Mouse (Mus musculus): ENCODE data around the gene Krt84.
A peak's percentile ranks its signal among the peaks of the same experiment; 100 is the strongest.
"Not testable (repeated sequence)": the region's sequence is repeated elsewhere in the genome, so short reads cannot be mapped to it uniquely, and the experiment has no call there.

Krt84 gene

DNA sequence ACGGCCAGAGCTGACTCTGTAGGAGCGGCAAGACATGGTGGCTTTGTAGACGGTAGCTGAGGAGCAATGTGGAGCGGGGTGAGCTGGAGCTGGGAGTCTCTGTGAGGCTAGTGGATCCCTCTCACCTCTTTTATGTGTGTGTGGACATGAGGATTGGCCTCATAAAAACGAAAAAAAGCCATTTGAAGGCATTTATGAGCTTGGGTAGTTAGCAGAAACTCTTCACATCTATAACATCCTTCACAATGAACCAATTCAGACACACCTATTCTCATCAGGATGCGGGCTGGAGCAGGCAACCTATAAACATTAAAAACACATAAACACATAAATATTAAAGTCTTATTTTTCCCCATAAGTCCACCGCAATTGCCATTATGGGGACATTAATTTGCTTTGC is at the start of gene Krt84:
Gene Krt84, minus strand, starts transcription at position 101 of the 400 bp plus-strand sequence.
- no peak for DNase-seq (ENCODE audit: low spot score in 2 of 2)

DNA sequence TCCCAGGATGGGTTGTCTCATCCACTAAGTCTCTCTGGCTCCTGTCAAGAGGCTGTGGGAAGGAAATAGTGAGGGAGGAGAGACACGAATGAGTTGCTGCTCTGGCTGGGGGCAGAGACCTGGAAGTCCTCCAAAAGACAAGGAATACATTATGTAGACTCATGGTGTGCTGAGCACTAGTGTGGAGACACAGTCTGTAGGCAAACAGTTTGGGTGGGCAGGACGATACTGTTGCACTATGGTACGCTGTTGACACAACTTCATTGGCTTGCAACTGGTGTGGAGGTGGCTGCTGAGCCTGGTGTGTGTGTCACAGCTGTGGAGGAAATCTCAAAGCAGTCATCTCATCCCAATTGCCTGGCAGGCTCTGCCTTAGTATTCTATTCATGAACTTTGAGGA is 49.1 kb upstream of the Krt84 start:
- DNase-seq (ENCODE audit: low spot score in 2 of 2), result no peak

DNA sequence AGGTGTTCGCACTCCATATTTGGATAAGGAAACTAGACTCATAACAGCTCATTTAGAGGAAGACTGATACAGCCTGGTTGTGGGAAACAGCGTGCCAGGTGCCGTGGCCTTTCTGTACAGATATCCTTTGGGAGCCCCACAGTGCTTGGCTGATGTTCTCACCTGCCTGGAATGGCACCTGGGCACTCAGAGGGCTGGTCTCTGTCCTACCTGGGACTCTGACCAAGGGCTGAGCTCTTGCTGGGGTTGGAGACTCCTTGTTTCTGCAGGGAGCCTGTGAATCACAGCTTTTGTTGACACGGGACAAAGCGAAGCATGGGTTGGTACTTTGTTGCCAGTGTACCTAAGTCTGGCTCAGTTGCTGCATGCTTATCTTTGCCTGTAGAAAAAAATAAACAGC is 42.9 kb upstream of the Krt84 start:
- no peak for DNase-seq (ENCODE audit: low spot score in 2 of 2)

DNA sequence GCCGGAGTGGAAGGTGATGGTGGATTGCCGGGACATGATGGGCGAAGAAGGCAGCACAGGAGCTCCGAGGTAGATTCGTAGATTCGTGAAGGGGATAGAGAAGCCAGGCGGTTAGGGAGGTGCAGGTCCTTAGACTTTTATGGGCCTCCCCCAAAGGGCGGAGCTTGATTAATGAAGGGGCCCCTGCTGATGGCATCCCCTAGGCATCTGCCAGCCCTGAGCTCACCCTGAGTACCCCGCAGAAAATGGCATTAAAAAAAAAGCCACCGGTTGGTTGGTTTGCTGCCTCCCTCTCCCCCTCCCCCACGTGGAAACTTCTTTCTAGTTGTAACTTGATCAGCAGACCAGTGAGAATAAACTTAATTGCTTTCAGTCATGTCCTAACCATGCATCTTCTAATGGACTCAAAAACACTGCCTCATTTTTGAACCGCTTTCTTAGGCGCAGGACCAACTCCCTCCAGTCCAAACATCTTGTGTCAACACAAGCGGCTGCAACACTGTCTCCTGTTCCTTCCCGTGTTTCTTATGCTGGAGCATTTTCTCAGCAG is 41.3 kb upstream of the Krt84 start, which contains the start of gene Krt75:
Gene Krt75, minus strand, starts transcription at position 109 of the 550 bp plus-strand sequence.
- DNase-seq (ENCODE audit: low spot score in 2 of 2), result no peak

DNA sequence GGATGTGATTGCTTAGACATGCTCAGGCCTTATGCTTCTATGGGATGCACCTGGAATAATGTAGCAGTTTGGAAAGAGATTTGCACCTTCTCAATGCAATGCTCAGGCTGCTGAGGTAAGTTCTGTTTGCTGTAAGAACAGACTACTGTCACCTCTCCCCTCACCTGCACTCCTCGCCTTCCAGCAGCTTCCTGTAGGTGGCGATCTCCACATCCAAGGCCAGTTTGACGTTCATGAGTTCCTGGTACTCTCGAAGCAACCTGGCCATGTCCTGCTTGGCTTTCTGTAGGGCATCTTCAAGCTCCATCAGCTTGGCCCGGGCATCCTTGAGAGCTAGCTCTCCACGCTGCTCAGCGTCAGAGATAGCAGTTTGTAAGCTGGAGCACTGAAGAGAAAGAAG is 35.2 kb upstream of the Krt84 start:
- DNase-seq (ENCODE audit: low spot score in 2 of 2), result no peak

DNA sequence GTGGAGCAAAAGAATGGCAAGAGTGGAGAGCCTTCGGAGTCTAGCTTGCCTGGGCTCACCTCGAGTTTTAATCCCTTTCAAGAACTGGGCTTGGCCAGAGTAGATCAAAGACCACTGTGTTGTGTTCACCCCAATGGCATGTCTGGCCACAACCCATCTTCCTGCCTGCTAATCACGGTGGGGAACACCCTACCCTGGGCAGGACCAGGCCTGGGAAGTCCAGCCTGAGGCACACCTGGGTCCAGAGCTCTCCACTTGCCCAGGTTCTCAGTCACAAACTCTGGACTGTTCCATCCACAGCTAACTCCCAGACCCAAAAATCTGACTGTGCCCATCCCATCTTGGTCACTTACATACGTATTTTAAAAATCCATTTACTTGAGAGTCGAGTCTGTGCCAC is 30.2 kb upstream of the Krt84 start, which contains the start of gene Krt90:
Gene Krt90, minus strand, starts transcription at position 101 of the 400 bp plus-strand sequence.
- DNase-seq (ENCODE audit: low spot score in 2 of 2), result no peak

DNA sequence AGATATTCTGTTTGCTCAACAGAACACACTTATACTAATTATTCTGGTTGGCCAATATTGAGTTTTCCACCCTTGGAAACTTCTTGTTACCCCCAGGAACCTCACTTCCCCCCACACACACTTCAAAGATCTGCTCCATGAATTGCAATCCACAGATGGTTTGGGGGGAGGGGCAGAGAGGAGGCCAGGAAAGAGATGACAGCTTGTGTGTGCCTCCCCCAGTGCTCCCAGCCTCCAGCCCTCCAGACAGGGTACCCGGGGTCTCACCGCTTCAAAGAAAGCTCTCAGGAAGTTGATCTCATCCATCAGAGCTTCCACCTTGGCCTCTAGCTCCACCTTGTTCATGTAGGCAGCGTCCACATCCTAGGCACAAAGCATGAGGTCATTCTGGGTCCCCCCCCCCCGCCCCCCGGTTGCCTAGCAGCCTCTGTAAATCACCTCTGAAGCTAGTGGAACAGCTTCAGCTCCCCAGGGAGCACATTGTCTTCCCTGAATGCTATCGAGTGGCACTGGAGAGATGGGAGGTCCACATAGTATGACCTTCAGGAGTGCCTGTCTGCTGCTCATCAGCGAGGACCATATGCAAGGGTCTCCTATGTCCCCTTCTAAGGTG is 25.5 kb upstream of the Krt84 start:
- no peak for DNase-seq (ENCODE audit: low spot score in 2 of 2)

DNA sequence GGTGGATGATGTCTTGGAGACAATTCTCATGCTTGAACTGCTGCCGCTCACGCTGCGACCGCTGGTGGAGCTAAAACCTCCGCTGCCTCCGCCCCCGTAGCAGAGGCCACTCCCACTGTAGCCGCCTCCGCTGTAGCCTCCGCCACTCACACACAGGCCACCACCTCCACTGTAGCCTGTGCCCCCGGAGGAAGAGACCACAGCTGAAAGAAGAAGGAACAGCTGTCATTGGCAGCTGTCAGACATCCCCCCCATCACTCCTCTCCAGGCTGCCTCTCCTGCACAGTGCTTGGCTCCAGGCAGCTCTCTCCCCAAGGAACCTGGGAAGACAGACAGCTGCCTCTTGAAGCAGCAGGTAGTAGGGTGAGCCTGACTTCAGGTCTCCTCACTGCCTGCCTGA is 20.5 kb upstream of the Krt84 start:
- DNase-seq (ENCODE audit: low spot score in 2 of 2), result no peak

DNA sequence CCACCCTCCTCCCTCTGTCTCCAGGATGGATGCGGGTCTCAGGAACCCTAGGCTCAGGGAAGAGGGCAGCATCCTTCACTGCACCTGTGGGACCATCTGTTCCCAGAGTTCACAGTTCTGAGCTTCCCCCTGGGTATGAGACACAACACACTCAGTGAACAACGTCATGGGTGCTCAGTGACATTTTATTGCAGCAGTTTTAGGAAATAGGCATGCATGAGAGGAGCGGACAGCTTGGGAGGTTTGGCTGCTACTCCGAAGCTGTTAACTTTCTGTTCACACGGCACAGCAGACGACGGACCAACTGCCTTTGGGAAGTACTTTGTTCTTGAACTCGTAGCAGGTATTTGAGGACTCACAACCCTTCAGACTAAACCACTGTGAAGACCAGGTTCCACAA is 19.6 kb upstream of the Krt84 start:
- no peak for DNase-seq (ENCODE audit: low spot score in 2 of 2)

DNA sequence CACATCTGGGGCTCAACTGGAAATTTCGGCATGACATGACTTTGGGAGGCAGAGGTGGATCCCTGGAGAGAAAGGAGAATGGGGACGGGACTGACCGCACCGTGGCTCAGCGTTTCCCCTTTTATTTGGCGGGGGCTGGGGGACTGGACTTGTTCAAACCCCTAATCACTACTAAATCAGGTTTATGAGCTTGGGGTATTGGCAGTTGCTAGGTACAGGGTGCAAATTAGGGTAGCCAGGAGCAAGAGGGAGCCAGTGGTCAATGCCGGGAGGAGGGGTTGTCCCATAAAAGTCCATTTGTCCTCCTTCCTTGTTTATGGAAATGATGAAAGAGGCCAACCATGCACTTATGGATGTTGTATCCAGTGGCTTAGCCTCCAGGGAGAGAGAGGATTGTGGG is 17.9 kb upstream of the Krt84 start, which contains the start of gene Krt82:
Gene Krt82, minus strand, starts transcription at position 101 of the 400 bp plus-strand sequence.
- DNase-seq (ENCODE audit: low spot score in 2 of 2), result no peak

DNA sequence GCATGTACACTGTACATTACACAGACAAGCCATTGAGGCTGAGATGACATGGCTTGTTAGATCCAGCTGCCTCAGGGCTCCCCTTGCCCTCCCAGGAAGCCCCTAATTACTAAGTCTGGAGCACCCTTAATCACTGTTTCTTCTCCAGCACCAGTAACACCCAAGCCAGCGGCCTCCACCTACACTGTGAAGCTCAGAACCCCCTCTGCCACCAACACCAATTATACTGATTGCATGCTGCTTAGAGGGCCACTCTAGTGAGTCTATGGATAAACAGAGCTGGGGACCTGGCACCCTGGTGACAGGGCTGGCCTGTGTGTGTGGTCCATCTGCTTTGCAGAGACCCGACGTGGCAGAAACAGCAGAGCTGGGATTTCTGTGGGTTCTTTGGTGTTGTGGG is 11.9 kb upstream of the Krt84 start:
- no peak for DNase-seq (ENCODE audit: low spot score in 2 of 2)

DNA sequence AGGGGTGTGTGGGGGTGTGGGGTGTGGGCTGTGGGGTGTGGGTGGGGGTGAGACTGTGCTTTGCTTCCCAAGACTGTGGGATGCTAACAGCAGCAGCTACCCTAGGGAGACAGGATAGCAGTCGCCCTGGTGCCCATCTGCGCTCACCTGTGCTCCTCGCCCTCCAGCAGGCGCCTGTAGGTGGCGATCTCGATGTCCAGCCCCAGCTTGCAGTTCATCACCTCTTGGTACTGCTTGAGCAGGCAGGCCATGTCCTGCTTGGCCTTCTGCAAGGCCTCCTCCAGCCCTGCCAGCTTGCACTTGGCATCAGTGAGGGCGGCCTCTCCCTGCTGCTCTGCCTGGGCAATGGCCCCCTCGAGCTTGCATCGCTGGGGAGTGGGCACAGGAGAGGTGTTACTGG is 9.9 kb upstream of the Krt84 start:
- DNase-seq (ENCODE audit: low spot score in 2 of 2), result no peak

DNA sequence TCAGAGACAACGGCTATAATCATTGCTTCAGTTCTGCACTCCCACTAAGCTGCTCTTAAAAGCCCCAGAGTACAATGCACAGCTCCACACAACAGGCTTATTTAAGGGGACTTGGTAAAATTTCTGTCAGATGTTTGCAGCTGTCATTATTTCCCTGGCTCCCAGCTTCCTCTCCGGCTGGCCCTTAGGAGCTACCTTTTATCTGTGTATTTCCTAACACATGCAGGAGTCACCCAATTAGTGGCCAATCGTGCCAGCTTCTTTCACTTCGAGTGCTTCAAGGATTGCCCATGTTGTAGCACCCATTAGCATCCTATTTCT is 5.9 kb upstream of the Krt84 start:
- no peak for DNase-seq (ENCODE audit: low spot score in 2 of 2)

DNA sequence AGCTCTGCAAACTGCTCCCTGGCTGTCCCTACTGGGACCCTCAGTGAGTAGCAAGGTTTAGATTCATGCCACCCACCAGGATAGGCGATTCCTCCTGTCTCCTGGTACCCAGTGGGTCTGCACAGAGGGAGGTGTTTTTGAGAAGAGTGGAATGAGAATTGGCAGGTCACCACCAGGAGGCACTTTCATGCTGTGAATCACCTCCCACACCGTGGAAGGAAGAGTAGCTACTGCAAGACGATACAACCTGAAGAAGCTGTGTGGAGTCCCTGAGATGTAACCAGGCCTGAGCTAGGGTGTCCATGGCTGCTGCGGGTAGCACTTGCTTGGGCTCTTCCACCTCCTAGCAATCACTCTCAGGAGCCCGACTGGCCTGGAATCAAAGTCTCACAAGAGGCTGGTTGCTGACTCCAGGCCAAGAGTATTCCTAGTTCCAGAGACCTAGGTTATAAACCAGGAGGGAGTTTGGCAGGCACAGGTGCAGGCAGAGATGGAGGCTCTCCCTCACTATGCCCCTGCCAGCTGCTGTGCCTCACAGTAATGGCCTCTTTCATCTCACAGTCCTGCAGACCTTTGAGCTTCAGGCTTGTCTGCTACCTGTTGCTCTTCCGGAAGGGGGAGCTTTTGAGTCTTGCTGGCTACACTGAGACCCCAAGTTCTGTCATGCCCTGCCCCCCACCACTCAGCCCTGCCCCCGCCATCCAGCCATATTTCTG is 5.4 kb upstream of the Krt84 start:
- no peak for DNase-seq (ENCODE audit: low spot score in 2 of 2)

DNA sequence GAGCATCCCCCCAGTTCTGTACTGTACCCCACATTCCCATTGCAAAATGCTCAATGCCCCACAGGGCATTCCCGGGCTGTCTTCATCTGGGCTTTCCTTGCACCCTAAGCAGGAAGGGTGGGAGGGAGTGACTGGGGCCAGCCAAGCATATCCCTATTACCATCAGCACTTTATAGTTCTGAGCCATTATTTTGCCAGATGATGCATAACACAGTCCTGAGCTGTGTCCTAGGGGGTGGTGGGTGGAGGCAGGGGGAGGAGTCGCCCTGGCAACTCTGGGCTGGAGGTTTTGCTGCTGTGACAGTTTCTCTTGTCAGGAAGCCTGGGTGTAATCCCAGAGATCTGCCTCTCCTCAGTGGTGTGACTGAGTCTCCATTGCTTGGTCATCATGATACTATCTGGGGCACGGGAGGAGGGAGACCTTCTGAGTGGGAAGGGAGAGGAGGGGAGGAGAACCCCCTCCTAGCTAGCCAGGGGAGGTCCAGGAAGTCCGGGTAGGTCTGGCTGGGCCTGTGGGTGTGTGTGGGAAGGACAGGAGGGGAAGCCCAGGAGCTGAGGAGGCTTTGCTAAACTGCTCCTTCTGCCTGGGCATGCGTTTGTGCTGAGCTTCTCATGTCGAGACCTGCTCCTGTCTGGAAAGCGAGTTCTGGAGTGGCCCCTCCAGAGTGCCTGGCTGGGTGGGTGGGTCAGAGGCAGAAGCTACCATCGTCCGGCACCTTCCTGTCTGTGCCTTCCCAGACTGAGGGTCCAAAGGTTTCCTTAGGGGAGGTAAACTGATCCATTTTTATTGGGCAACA is 3.6 kb upstream of the Krt84 start:
- DNase-seq (ENCODE audit: low spot score in 2 of 2), result peak in 1 of 2 experiments; percentile 12

DNA sequence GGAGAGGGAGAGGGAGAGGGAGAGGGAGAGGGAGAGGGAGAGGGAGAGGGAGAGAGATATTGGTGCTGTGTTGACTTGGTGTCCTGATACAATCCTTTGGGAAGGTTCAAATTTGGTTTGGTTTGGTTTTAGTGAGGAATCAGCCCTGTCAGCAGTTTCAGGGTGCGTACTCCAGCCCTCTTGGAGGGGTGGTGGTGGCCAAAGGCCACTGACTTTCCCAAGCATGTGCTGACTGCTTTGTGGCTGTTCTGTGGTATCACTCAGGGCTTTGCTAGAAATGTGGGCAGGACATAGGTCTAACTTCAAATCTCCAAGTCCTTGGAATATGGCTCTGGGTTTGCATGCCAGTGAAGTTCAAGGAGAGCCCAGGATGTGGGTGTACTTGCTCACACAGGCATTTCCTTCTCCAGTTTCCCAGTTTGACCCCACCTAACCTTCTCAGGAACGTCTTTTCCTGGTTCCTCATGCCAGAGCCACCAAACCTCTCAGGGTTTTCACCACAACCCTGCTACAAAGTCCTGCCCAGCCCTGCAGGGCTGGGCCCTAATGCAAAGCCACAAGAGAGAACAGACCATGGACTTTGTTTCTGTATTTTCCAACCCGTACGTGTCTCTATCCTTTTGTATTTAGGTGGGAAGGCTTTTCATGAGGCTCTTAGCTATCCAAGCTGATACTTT is 9.9 kb downstream of the Krt84 start:
- DNase-seq (ENCODE audit: low spot score in 2 of 2), result no peak

DNA sequence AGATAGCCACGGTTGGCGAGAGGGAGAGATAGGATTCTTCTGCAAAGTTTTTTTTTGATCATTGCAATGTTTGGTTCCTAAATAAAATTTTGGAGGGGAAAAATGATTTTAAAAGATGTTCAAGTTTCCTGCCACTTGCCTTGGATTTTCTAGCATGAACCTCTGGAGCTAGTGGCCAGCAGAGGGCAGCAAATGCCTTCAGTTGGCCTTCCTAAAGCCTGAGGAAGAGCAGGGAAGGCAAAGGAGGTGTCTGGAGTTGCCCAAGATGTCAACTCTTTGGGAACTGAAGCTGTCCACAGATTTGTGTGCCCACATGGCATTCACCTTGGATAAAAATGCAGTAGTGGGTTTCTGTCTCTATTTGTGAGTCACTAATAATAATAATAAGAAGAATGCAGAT is 12.8 kb downstream of the Krt84 start:
- DNase-seq (ENCODE audit: low spot score in 2 of 2), result peak; percentile 68 to 74

DNA sequence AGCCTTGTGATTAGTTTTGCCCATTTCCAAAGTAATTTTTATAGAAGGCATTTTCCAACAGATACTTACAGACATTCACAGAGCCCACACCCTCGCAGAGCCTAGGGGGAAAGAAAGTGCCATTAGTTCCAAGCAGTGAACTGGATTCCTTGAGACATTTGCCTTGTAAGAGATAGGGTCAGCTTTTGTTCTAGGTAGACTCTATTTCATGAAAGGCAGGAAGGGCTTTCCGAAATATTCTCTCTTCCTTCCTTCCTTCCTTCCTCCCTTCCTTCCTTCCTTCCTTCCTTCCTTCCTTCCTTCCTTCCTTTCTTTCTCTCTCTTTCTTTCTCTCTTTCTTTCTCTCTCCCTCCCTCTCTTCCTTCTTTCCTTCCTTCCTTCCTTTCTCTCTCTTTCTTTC is 15.5 kb downstream of the Krt84 start, which contains the start of gene Gm49425:
Gene Gm49425, minus strand, starts transcription at position 101 of the 400 bp plus-strand sequence.
- not testable (repeated sequence) for DNase-seq (ENCODE audit: low spot score in 2 of 2)

DNA sequence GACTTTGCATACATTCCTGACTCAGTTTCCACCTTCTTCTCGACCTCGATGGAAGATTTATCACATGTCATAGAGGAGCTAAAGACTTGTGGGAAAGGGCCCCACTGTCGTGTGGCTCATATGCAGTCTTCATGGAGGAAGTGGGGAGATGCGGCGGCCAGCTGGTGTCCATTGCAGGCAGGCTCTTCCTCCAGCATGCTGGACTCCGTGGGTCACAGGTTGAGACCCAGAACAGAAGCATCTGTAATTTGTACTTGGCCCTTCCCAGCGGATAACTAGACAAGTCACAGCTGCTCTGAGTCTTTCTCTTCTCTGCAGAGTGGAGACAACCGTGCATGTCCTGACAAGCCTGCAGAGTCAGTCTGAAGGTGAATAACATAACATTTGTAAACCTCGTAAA is 24.4 kb downstream of the Krt84 start:
- no peak for DNase-seq (ENCODE audit: low spot score in 2 of 2)

DNA sequence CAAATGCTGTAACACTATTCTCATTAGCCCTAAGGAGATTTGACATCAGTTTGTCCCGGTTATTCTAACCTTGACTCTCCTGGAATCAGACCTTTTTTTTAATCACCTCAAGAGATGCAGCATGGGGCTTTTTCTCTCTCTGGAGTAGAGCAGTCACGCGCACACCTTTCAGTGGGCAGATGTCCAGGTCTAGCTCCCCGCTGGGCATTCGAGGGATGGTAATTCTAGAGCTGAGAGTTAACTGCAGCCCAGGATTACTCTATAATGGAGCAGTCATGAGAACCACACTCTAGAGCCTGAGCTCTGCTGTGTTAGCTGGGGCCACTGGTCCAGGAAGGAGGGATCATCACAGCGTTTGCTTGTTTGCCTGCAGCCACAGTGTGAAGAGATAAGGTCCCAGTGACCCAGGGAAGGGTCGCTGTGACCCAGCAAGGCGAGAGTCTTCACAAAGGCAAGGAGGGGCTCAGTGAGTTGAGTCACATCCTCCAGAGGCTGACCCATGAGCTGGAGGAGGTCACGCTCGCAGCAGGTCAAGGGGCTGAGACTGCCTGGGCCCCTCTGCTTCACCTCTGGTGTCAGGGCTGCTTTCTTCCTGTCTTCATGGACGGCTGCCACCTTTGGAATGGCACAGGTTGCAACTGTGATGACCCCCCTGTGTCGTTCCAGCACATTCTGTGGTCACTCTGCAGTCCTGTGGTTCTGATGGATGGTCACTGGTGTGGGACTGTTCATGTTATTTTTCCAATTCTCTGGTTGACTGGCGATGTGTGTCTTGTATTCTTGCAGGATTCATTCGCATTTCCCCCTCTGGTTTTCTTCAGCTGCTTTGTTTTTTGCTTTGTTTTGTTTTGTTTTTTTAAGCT is 25.5 kb downstream of the Krt84 start:
- no peak for DNase-seq (ENCODE audit: low spot score in 2 of 2)

DNA sequence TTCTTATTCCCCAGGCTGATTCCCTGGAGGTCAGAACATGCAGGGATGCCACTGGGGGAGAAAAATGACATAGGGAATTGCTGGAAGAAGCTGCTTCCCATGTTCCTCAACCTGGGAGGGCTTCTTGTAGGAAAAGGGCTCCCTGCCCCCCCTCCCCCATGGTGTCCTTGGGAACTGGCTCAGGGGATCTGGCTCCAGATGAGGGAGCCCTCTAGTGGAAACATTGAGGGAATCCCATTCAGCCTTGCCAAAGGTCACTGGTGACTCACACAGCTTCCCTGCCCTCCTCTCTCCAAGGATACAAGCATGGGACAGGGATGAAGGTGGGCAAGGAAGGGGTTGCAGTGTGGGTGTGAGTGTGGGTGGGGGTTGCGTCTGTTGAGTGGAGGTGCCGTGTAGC is 35.4 kb downstream of the Krt84 start:
- DNase-seq (ENCODE audit: low spot score in 2 of 2), result no peak
